Mouse (Mus musculus) brain, embryonic 14.5 days (tissue): ENCODE results near the gene Vmn1r1. TPM values are rescaled to one million over a fixed set of nuclear protein-coding genes. Genes with fewer than 3 reads are reported as not detected.

Experiments used
- DNase-seq: peaks from one replicate; pipeline ENCODE4 v3.0.0-alpha.2; 2011; ENCODE audit warnings: low read depth
- CTCF ChIP-seq: fragments of 200-500 bp; IDR thresholded peaks from 2 replicates; pipeline ENCODE4 v1.5.1; 2012; ENCODE audit warnings: inconsistent platforms, mild to moderate bottlenecking, moderate library complexity, borderline replicate concordance; ENCODE audit not compliant: insufficient read depth, insufficient read length; ENCODE audit errors: extremely low read depth
- POLR2A ChIP-seq: fragments of 200-500 bp; IDR thresholded peaks from 2 replicates; pipeline ENCODE4 v1.6.1; 2012; ENCODE audit warnings: mild to moderate bottlenecking, inconsistent platforms, borderline replicate concordance; ENCODE audit not compliant: poor library complexity, insufficient read depth, insufficient read length, severe bottlenecking; ENCODE audit errors: extremely low read depth
- polyA plus RNA-seq: library from polyadenylated mRNA; depleted of rRNA; stranded (reverse); fragments of >200 nt; gene quantifications from 2 replicates; pipeline ENCODE4 v1.2.3, GENCODE M21; 2012

The Vmn1r1 gene
- polyA plus RNA-seq, 1 experiment: not detected

GRCm38 (mm10) chr1:182122413-182122812 lies 41.9 kb downstream of the Vmn1r1 start:
- TF ChIP-seq POLR2A (no peak), CTCF (no peak)
- no peak for DNase-seq

- DNase-seq: peak; percentile 64
- TF ChIP-seq CTCF (peak; percentile 46; the same call in 1 of the 2 replicates), POLR2A (no peak)
These were observed 48.5 kb downstream of the Vmn1r1 start for GRCm38 (mm10) chr1:182115651-182116408.

GRCm38 (mm10) chr1:182115197-182115596 lies 49.1 kb downstream of the Vmn1r1 start:
- DNase-seq: peak; percentile 61
- TF ChIP-seq POLR2A (no peak), CTCF (peak; percentile 80)

GRCm38 (mm10) chr1:182113587-182114500 lies 50.4 kb downstream of the Vmn1r1 start:
- TF ChIP-seq CTCF (no peak), POLR2A (no peak)
- DNase-seq: peak; percentile 69

- DNase-seq: no peak
- TF ChIP-seq POLR2A: no peak
- no peak for TF ChIP-seq CTCF
These were observed 51.2 kb downstream of the Vmn1r1 start for GRCm38 (mm10) chr1:182113131-182113530.

GRCm38 (mm10) chr1:182112385-182112784 lies 51.9 kb downstream of the Vmn1r1 start:
- DNase-seq: no peak
- TF ChIP-seq POLR2A (no peak), CTCF (no peak)

- no peak for TF ChIP-seq CTCF
- TF ChIP-seq POLR2A: no peak
- peak; percentile 58 for DNase-seq
These were observed 52.6 kb downstream of the Vmn1r1 start for GRCm38 (mm10) chr1:182111386-182112317.

GRCm38 (mm10) chr1:182110708-182111385 lies 53.4 kb downstream of the Vmn1r1 start:
- DNase-seq: peak; percentile 54
- TF ChIP-seq CTCF: no peak

- DNase-seq: no peak
- TF ChIP-seq POLR2A (no peak), CTCF (no peak)
These were observed 54.1 kb downstream of the Vmn1r1 start for GRCm38 (mm10) chr1:182110185-182110584.

GRCm38 (mm10) chr1:182108397-182109099 lies 55.7 kb downstream of the Vmn1r1 start:
- TF ChIP-seq POLR2A (no peak), CTCF (no peak)
- DNase-seq: no peak
